Mouse (Mus musculus) midbrain, embryonic 14.5 days (tissue): Measurements from ENCODE around the gene Gm17334. TPM values are rescaled to one million over a fixed set of nuclear protein-coding genes. Genes with fewer than 3 reads are reported as not detected.

ENCODE experiments used
- ATAC-seq: fragments of 200-750 bp; cut with Nextera tagmentation; 2 replicates; pipeline ENCODE4 v1.8.0; 2017; ENCODE audit warnings: moderate number of reproducible peaks, moderate library complexity; ENCODE audit not compliant: low FRiP score, low TSS enrichment
- DNase-seq: peaks from one replicate; pipeline ENCODE4 v3.0.0-alpha.2; 2015
- H3K27ac ChIP-seq: fragments of 300-500 bp; sonication (generic); replicated peaks from 2 replicates; pipeline ENCODE4 v1.5.1; 2014; ENCODE audit warnings: mild to moderate bottlenecking, low read depth, low read length, moderate library complexity
- H3K27me3 ChIP-seq: fragments of 300-500 bp; sonication (generic); 2 replicates; pipeline ENCODE4 v1.6.1; 2014; ENCODE audit warnings: low read length, control low read depth, mixed read lengths; ENCODE audit not compliant: control insufficient read depth, insufficient read depth
- H3K36me3 ChIP-seq: fragments of 300-500 bp; sonication (generic); 2 replicates; pipeline ENCODE4 v1.6.1; 2014; ENCODE audit warnings: low read length, control low read depth; ENCODE audit not compliant: control insufficient read depth, insufficient read depth
- H3K4me1 ChIP-seq: fragments of 300-500 bp; sonication (generic); 2 replicates; pipeline ENCODE4 v1.6.1; 2014; ENCODE audit warnings: mild to moderate bottlenecking, antibody characterized with exemption, low read length, control low read depth; ENCODE audit not compliant: control insufficient read depth, insufficient read depth
- H3K4me2 ChIP-seq: fragments of 300-500 bp; sonication (generic); 2 replicates; pipeline ENCODE4 v1.6.1; 2014; ENCODE audit warnings: mild to moderate bottlenecking, low read length, moderate library complexity
- H3K4me3 ChIP-seq: fragments of 300-500 bp; sonication (generic); replicated peaks from 2 replicates; pipeline ENCODE4 v1.5.1; 2014; ENCODE audit warnings: low read depth, low read length
- H3K9ac ChIP-seq: fragments of 300-500 bp; sonication (generic); replicated peaks from 2 replicates; pipeline ENCODE4 v1.6.1; 2014; ENCODE audit warnings: mild to moderate bottlenecking, low read length, moderate library complexity
- H3K9me3 ChIP-seq: fragments of 300-500 bp; sonication (generic); 2 replicates; pipeline ENCODE4 v1.6.1; 2016; ENCODE audit warnings: low read length, control low read depth, mixed read lengths; ENCODE audit not compliant: control insufficient read depth
- WGBS: fragments of 180-500 bp; shearing (Covaris S2); extraction: QIAGEN DNeasy Blood & Tissue Kit; methylation state at CpG from one replicate; pipeline ENCODE4 v1.1.7; 2014; 5-methylcytosine and 5-hydroxymethylcytosine counted together
- polyA plus RNA-seq: library from polyadenylated mRNA; unstranded; fragments of >200 nt; fragmentation: Nextera tagmentation; extraction: Ambion mirVana; gene quantifications from 2 replicates; pipeline ENCODE4 v1.2.1, GENCODE M21; 2014

The Gm17334 gene
- polyA plus RNA-seq, 1 experiment from 2014 or later, result 0.24 TPM

DNA sequence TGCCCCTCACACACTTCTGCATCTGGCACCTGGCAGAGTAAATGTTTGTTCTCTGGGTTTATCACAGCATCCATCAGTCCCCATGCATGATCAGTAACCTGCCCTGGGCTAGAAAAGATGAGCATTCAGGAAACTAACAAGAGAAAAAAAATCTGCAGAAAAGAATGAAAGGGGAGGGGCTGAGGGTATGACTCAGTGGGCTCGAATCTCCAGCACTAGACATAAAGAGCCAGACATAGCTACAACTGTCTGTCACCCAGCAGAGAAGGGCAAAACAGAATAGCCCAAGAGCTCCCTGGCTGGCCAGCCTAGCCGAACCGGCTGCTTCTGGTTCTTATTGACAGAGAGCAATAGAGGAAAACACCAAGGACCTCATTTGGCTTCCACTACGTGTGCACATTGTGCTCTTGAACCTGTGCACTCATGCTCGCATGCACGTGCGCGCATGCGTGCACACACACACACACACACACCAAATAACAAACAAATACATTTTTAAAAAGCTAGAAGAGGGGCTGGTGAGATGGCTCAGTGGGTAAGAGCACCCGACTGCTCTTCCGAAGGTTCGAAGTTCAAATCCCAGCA is 17.9 kb downstream of the Gm17334 start:
- 78% methylated on average over 12 of the region's 12 CpGs for WGBS
- ATAC-seq, result no peak
- Histone ChIP-seq H3K27ac (no peak overlapping the region), H3K9me3 (no peaks in the 10 kb centered on the region), H3K4me1 (peaks cover 10% of the 10 kb centered on the region; the same call in 1 of the 2 replicates), H3K36me3 (no peaks in the 10 kb centered on the region), H3K9ac (no peak overlapping the region), H3K4me3 (no peak overlapping the region), H3K27me3 (peaks cover 8% of the 10 kb centered on the region; the same call in 1 of the 2 replicates), H3K4me2 (no peak overlapping the region)
- DNase-seq, result no peak

DNA sequence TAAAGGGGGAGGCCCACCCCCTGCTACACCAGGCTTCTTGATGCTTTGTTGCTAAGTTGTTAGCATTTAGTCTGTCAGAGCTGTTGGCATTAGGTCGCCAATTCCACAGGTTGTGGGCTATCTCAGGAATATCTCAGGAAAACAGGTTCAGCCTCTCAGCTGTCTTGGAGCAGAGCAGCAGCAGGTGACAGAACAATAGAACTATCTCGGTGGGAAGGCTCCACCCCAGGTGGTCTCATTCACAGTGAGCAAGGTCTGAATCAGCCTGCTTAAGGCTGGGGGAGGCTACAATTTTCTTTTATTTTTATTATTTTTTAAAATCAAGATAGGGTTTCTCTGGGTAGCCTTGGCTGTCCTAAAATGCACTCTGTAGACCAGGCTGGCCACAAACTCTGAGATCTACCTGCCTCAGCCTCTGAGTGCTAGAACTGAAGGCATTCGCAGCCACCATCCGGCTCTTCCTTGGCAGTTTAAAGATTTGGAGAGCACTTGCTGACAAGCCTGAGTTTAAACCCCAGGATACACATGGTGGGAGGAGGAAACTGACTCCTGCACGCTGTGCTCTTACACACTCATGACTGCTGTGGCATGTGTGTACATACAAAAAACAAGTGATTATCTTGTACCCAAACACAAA is 23.2 kb downstream of the Gm17334 start:
- WGBS, result 41% methylated on average over 5 of the region's 5 CpGs
- no peaks in the 10 kb centered on the region for H3K9me3 ChIP-seq

DNA sequence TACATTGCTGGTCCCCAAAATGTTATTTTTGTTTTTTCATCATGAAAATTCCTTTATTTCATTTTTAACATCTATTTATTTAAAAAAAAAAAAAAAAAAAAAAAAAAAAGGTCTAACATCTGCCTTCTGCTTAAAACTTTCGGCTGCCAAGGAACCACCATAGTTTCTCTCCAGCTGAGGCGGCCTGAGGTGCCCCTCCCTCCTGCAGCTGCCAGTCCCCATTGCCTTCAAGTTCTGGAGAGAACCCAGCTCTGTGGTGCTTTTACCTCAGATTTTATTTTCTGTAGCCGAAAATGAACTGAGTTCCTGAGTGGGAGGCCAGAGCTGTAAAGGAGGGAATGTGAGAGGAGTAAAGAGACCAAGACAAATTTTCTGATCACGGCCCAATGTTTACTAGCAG is 23.7 kb downstream of the Gm17334 start:
- no peak for DNase-seq
- H3K4me1 ChIP-seq, result no peaks in the 10 kb centered on the region
- H3K9me3 ChIP-seq, result no peaks in the 10 kb centered on the region
- H3K27ac ChIP-seq, result no peak overlapping the region
- H3K4me2 ChIP-seq, result no peak overlapping the region
- no peak overlapping the region for H3K9ac ChIP-seq
- no peaks in the 10 kb centered on the region for H3K36me3 ChIP-seq
- no peaks in the 10 kb centered on the region for H3K27me3 ChIP-seq
- no peak overlapping the region for H3K4me3 ChIP-seq
- ATAC-seq, result no peak
- WGBS, result 69% methylated on average over 4 of the region's 4 CpGs

More for the DNA sequence above, 23.2 kb downstream of the Gm17334 start:
- H3K9ac ChIP-seq, result no peak overlapping the region
- H3K4me3 ChIP-seq, result no peak overlapping the region
- no peaks in the 10 kb centered on the region for H3K4me1 ChIP-seq
- no peak overlapping the region for H3K4me2 ChIP-seq
- H3K36me3 ChIP-seq, result no peaks in the 10 kb centered on the region
- no peak for ATAC-seq
- DNase-seq, result no peak
- H3K27me3 ChIP-seq, result no peaks in the 10 kb centered on the region
- H3K27ac ChIP-seq, result no peak overlapping the region

DNA sequence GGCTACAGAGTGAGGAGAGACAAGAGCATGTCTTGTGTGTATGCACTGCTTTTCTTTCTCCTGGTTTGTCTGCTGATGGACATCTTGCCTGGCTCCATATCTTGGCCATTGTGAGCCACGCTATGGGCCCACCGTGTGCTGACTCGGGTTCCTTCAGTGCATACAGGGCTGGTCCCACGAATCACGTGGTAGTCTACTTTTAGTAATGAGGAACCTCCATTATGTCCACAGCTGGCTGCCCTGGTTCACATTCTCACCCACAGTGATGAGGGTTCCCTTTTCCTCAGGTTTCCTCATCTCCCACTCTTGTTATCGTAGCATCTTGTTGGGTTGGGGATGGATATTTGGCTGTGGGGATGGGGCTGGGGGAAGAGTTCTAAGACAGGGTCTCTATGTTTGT is 24.4 kb downstream of the Gm17334 start:
- H3K27ac ChIP-seq, result no peak overlapping the region
- 96% methylated on average over 6 of the region's 6 CpGs for WGBS
- H3K4me3 ChIP-seq, result no peak overlapping the region
- H3K4me2 ChIP-seq, result no peak overlapping the region
- no peaks in the 10 kb centered on the region for H3K36me3 ChIP-seq
- H3K9me3 ChIP-seq, result no peaks in the 10 kb centered on the region
- H3K9ac ChIP-seq, result no peak overlapping the region
- H3K27me3 ChIP-seq, result no peaks in the 10 kb centered on the region
- ATAC-seq (no peak), DNase-seq (no peak)
- H3K4me1 ChIP-seq, result no peaks in the 10 kb centered on the region

DNA sequence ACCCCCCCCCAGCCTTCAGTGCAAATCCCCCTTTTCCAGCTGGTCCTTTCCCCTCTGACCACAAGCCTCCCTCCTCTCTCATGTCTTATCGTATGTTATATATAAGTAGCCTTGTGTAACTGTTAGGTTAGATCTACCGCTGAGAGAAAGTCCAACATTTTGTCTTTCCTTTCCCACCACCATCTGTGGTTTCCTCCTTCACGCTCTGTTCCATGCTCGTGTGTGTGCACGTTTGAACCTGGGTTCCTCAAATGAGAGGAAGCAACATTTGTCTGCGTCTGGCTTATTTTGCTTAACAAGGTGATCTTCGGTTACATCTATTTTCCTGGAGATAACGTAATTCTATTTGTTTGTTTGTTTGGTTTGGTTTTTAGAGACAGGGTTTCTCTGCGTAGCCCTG is 25.0 kb downstream of the Gm17334 start:
- ATAC-seq, result no peak
- WGBS, result 95% methylated on average over 9 of the region's 9 CpGs
- Histone ChIP-seq H3K9ac (no peak overlapping the region), H3K27me3 (no peaks in the 10 kb centered on the region), H3K4me2 (no peak overlapping the region), H3K4me1 (no peaks in the 10 kb centered on the region), H3K36me3 (no peaks in the 10 kb centered on the region), H3K27ac (no peak overlapping the region), H3K4me3 (no peak overlapping the region), H3K9me3 (no peaks in the 10 kb centered on the region)
- DNase-seq, result no peak

DNA sequence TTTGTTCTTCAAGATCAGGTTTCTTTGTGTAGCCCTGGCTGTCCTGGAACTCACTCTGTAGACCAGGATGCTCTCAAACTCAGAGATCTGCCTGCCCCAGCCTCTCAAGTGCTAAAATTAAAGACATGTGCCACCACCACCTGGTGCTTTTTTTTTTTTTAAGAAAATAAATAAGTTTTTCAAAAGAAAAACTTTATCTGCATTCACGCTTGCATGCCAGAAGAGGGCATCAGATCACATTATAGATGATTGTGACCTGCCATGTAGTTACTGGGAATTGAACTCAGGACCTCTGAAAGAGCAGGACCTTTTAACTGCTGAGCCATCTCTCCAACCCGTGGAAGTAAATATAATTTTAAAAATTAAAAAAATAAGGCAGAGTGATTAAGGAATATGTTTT is 27.7 kb downstream of the Gm17334 start:
- no peak for ATAC-seq
- Histone ChIP-seq H3K27ac (no peak overlapping the region), H3K4me1 (no peaks in the 10 kb centered on the region), H3K4me2 (no peak overlapping the region), H3K27me3 (no peaks in the 10 kb centered on the region), H3K9ac (no peak overlapping the region), H3K9me3 (no peaks in the 10 kb centered on the region), H3K36me3 (no peaks in the 10 kb centered on the region), H3K4me3 (no peak overlapping the region)
- 91% methylated on average over 2 of the region's 2 CpGs for WGBS
- no peak for DNase-seq

DNA sequence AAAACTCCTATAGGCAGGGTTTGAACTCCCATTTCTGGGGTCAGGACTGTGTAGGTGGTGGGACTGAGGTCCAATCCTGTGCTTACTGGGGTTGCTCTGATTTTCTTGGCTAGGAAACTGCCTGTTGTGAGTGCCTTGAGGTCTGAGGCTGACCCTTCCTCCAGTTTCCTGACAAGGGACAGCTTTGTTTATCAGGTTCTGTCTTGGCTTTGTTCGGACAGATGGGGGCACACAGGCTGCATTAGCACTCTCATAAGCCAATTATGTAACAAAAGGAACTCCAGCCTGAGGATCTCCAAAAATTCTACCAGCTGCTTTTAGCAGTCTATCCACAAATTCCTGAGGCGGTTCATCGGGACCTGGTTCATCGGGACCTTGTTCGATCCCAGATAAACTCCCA is 30.6 kb downstream of the Gm17334 start:
- no peaks in the 10 kb centered on the region for H3K27me3 ChIP-seq
- 8% methylated on average over 5 of the region's 5 CpGs for WGBS
- no peak overlapping the region for H3K4me3 ChIP-seq

DNA sequence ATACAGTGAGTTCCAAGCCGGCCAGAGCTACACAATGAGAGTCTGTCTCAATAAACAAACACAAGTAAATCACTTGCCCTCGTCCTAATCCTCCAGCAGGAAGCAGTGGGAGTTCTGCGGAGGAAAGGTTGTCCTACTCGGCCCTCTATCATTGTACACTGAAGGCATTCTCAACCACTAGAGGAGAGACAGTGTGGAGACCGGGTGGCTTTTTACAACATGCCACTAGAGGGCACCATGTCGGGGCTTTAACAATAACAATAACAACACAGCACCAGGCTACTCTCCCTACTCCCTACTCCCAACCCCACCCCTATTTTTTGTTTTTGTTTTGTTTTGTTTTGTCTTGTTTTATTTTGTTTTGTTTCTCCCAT is 35.4 kb downstream of the Gm17334 start:
- Histone ChIP-seq H3K4me3 (no peak overlapping the region), H3K9ac (no peak overlapping the region), H3K27me3 (no peaks in the 10 kb centered on the region), H3K36me3 (no peaks in the 10 kb centered on the region), H3K27ac (no peak overlapping the region), H3K9me3 (no peaks in the 10 kb centered on the region), H3K4me2 (no peak overlapping the region), H3K4me1 (no peaks in the 10 kb centered on the region)
- 44% methylated on average over 6 of the region's 6 CpGs for WGBS
- DNase-seq (peak; percentile 57), ATAC-seq (no peak)

More for the DNA sequence above, 30.6 kb downstream of the Gm17334 start:
- Histone ChIP-seq H3K4me2 (no peak overlapping the region), H3K27ac (no peak overlapping the region), H3K36me3 (no peaks in the 10 kb centered on the region), H3K4me1 (no peaks in the 10 kb centered on the region), H3K9ac (no peak overlapping the region), H3K9me3 (no peaks in the 10 kb centered on the region)
- ATAC-seq (no peak), DNase-seq (peak; percentile 45)
